Mouse (Mus musculus): ENCODE measurements around the gene Cnot4.
"Not testable (repeated sequence)": the region's sequence is repeated elsewhere in the genome, so short reads cannot be mapped to it uniquely, and the experiment has no call there.

Cnot4 gene

DNA sequence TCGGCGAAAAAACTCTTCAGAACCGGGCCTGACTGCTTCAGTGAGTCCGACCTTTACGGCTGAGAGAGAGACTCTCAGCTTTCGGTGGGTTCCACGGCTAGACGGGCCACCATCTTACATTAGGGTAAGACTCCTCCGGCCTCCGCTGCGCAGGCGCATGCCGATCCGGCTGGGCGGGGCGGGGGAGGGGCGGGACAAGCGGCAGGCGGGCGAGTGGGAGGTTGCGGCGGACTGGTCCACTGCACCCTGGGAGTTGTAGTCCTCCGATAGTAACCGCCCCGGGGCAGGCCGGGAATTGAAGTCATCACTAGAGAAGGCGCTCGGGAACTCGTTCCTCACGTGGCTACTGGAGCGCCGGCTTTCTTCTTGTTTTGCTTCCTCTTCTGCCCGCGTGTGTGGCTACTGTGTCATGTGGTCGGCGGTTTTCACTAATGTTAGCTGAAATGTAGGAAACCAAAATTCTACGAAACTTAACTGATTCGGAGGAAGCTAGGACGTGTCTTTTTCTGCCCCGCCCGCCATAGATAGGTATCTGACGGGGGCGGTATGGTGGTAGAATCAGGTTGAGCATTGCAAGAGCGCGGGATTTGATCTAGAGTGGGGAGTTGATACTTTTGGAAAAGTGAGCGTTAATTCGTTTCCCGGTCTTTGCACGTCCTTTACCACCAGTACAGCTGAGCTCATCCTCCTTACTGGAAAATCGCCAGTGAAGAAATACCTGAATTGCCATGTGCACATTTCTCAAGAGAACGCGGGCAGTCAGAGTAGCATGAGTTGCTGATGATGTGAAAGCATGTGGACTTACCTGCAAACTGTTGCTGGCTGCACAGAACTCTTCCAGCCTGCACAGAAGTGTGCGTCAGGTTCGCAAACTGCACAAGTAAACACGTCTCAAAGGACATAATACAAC is at the start of gene Cnot4:
Cnot4 (minus strand) TSS at position 146 of the 910 bp plus-strand sequence.
- in situ Hi-C loops (cut with MboI, MseI): no loop called here

- in situ Hi-C loops (cut with MboI, MseI): not testable (repeated sequence)
Measured at GRCm38 (mm10) chr6:35179299-35179698, 45.8 kb upstream of the Cnot4 start.

GRCm38 (mm10) chr6:35177650-35178272 is 44.2 kb upstream of the Cnot4 start:
- in situ Hi-C loops (cut with MboI, MseI): no loop called here

DNA sequence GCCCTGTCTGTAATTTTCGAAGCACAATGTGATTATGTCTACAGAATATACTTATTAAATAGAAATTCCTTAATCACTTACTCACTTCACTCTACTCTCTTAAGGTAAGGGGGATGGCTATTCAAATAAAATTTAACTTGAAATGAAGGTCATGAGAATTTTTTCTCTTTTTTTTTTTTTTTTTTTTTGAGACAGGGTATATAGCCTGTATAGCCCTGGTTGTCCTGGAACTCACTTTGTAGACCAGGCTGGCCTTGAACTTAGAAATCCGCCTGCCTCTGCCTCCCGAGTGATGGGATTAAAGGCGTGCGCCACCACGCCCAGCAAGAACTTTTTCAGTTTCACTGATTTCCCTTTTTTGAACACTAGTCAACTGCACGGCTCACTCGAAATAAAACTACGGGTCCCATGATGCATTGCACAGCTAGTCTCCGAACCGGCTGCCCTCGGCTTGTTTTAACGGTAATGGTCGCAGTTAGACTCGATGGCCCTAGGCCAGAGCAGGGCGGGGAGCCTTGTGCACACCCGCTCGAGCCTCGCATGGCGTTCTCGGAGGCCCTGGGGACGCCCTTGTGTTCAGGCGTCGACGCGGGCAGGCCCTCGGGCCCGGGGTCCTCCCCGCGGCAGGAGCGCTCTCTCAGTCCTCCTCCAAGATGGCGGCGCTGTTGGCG is 43.6 kb upstream of the Cnot4 start, which contains the start of gene Nup205:
Nup205 (plus strand) TSS at position 443 of the 671 bp plus-strand sequence.
- in situ Hi-C loops (cut with MboI, MseI): no loop called here

DNA sequence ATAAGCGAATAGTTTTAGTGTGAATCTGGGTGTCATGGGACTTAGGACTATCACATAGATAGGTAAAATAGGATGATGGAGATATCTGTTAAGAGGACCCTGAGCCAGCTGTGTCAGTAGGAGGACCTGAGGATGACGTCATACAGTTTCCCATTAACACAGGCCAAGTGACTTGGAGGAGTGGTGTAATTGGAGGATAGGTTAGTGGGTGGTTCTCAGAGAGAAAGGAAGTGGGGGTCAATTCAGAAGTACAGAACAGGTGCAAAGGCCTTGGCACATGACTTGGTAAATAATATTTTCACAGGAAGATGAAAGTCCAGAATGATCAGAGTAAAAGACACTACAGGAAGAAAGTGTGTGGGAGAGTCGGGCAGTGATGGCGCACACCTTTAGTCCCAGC is 39.7 kb upstream of the Cnot4 start:
- in situ Hi-C loops (cut with MboI, MseI): no loop called here

GRCm38 (mm10) chr6:35172028-35172427 is 38.5 kb upstream of the Cnot4 start:
- in situ Hi-C loops (cut with MboI, MseI): not testable (repeated sequence)

DNA sequence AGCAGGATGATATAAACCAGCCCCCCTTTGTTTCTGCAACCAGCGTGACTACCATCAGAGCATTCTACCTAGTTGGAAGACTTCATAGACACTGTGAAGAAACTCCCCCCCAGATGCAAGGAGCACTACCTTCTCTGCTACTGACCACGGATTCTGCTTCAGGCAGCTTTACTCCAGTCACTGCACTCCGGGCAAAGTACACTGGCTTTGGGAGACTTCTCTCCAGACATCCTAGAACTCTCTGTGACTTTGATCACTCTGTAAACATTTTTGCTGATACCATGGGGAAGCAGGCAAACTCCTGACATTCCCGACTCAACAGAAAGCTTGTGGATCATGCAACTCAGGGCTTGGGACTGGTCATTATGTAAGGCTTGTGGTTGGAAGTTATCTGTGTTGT is 35.7 kb upstream of the Cnot4 start:
- in situ Hi-C loops (cut with MboI, MseI): no loop called here

- in situ Hi-C loops (cut with MboI, MseI): no loop called here
Measured at GRCm38 (mm10) chr6:35154540-35154939, 21.0 kb upstream of the Cnot4 start.

DNA sequence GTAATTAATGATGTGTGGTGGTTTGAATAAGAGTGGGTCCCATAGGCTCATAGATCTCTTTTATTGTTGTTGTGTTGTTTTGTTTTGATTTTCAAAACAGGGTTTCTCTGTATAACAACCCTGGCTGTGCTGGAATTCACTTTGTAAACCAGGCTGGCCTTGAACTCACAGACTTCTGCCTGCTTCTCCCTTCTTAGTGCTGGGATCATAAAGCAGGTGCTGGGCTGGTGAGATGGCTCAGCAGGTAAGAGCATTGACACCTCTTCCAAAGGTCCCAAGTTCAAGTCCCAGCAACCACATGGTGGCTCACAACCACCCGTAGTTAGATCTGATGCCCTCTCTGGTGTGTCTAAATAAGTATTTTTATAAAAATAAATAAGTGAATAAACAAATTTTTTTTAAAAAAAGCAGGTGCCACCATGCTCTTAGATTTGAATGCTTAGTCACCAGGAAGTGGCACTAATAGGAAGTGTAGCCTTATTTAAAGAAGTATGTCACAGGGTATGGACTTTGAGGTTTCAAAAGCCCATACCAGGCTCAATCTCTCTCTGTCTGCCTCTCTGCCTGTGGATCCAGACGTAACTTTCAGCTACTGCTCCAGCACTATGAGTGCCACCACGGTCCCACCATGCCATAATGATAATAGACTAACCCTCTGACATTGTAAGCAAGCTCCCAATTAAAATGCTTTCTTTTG is 14.3 kb upstream of the Cnot4 start:
- in situ Hi-C loops (cut with MboI, MseI): no loop called here

GRCm38 (mm10) chr6:35145569-35145968 is 12.0 kb upstream of the Cnot4 start:
- in situ Hi-C loops (cut with MboI, MseI): no loop called here

DNA sequence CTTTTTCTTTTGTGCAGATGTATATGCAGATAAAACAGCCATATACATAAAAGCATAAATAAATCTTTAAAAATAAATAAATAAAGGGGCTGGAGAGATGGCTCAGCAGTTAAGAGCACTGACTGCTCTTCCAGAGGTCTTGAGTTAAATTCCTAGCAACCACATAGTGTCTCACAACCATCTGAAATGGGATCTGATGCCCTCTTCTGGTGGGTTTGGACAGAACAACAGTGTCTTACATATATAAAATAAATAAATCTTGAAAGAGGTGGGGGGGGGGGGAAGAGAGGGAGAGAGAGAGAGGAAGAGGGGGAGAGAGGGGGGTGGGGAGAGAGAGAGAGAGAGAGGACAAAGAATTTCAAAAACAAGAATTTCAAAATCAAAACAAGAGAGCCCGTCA is 6.8 kb upstream of the Cnot4 start:
- in situ Hi-C loops (cut with MboI, MseI): no loop called here

GRCm38 (mm10) chr6:35134844-35135243 is 1.3 kb upstream of the Cnot4 start:
- in situ Hi-C loops (cut with MboI, MseI): no loop called here

- in situ Hi-C loops (cut with MboI, MseI): no loop called here
Measured at GRCm38 (mm10) chr6:35133246-35133578, 312 bp downstream of the Cnot4 start.

GRCm38 (mm10) chr6:35132806-35133205 is 718 bp downstream of the Cnot4 start:
- in situ Hi-C loops (cut with MboI, MseI): no loop called here

DNA sequence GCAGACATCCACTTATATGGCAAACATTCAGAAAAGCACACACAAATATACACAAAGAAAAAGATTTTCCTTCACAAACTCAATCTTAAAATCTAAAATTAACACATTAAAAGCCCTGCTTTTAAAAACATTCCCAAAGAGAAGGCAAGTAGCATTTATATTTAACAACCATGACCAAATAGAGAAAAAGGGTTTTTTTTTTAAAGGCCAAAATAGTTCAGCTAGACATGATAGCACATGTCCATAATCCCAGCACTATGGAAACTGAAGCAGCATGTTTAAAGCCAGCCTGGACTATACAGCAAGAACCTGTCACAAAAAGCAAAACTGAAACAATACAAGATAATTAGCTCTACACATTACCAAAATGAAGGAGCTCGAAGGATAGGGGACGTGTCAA is 11.0 kb downstream of the Cnot4 start:
- in situ Hi-C loops (cut with MboI, MseI): loop anchor here (25.0 kb wide), 1 partner anchor 1160 kb away; no protein-coding TSS in a partner anchor

GRCm38 (mm10) chr6:35121925-35122324 is 11.6 kb downstream of the Cnot4 start:
- in situ Hi-C loops (cut with MboI, MseI): loop anchor here (25.0 kb wide), 1 partner anchor 1160 kb away; no protein-coding TSS in a partner anchor

DNA sequence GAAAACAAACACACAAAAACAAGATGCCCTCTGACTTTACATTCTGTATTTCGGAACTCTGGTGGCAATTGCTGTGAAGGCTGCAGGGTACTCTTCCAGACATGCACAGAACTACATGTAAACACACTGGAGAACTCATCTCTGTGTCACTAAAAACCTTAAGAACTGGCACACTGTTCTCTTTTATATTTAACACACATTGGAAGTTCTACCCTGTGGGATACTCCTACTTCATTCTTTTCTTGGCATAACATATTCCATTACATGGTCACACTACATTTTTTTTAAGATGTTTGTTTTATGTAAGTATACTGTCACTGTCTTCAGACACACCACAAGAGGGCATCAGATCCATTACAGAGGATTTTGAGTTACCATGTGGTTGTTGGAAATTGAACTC is 31.1 kb downstream of the Cnot4 start:
- in situ Hi-C loops (cut with MboI, MseI): loop anchor here (10.0 to 25.0 kb wide), 2 partner anchors 722 to 1140 kb away; no protein-coding TSS in a partner anchor

DNA sequence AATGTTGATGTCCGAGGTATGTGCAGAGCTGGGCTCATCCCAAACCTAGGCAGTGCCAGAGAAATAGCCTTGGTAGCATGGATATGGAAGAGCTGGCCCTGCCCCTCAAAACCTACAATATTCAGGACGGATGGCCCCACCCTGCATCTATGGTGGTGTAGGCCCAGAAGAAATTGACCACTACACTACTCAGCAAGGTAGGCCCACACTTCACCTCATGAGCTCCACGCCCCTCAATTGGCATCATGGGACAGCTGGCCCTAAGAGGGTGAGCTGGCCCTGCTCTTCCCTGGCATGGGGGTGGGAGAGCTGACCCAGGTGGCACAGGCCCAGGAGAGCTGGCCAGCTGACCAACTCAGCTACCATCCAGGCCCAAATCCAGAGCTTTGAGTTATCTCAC is 48.6 kb downstream of the Cnot4 start:
- in situ Hi-C loops (cut with MboI, MseI): no loop called here

GRCm38 (mm10) chr6:35075148-35075547 is 58.4 kb downstream of the Cnot4 start:
- in situ Hi-C loops (cut with MboI, MseI): no loop called here

DNA sequence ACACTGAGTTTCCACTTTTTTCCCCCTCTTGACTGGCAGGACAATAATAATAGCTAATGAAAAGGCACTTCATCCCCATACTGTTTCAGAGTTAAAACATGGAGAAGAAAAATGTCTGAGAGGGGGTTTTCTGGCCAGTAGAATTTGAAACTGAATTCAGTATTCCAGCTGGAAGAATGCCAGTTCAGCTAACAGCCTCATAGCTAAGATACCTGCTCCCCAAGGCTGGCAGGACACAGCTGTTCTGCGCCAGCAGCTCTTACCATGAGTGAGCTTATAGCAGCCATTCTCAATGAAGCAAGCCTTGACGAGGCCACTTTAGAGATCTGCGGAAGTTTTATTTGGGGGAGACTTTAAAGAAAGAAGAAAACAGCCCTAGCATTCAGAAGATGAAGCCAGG is 62.3 kb downstream of the Cnot4 start:
- in situ Hi-C loops (cut with MboI, MseI): no loop called here

GRCm38 (mm10) chr6:35062446-35062845 is 71.1 kb downstream of the Cnot4 start:
- in situ Hi-C loops (cut with MboI, MseI): loop anchor here (5.0 kb wide), 1 partner anchor 35 kb away; no protein-coding TSS in a partner anchor

- in situ Hi-C loops (cut with MboI, MseI): no loop called here
Measured at GRCm38 (mm10) chr6:35043127-35043526, 90.4 kb downstream of the Cnot4 start.
